Mouse (Mus musculus): ENCODE results near the gene Insc. TPM values are rescaled to one million over a fixed set of nuclear protein-coding genes. Genes with fewer than 3 reads are reported as not detected.

The Insc gene
- polyA plus RNA-seq, 1 experiment from 2014 or later: 1.7 TPM

DNA sequence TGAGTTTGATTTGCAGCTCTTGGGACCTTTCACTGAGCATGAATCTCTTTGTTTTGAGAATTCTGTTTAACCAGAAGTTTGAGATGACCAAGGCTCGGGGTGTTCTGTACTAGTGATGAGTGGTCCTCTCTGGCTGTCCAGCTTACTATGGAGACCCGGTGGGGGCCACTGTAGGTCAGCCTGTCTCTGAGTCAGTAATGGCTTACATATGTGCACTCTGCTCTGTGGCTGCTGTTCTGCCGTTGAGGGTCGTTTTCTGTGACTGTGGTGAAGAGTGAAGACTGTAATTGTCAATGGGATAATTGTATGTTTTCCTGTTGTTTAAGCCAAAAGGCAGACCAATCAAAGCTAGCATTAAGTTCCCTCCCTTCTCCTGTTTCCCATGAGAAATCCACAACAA lies 30.3 kb downstream of the Insc start:
- no peaks in the 10 kb centered on the region for H3K27me3 ChIP-seq (ENCODE audit: control insufficient read depth, insufficient read depth, low read depth, low read length)
- H3K36me3 ChIP-seq (ENCODE audit: control insufficient read depth, insufficient read depth, low read length): no peaks in the 10 kb centered on the region
- H3K4me2 ChIP-seq (ENCODE audit: low read length): no peak overlapping the region
- no peak for ATAC-seq
- no peak overlapping the region for H3K4me3 ChIP-seq (ENCODE audit: low read depth, low read length)
- no peaks in the 10 kb centered on the region for H3K4me1 ChIP-seq (ENCODE audit: control insufficient read depth, insufficient read depth, low read length)
- H3K9me3 ChIP-seq (replicated peaks; ENCODE audit: control insufficient read depth, low read length, poor library complexity, severe bottlenecking): no peaks in the 10 kb centered on the region
- 79% methylated on average over 4 of the region's 4 CpGs for WGBS
- H3K9ac ChIP-seq (ENCODE audit: low read depth, low read length): no peak overlapping the region
- H3K27ac ChIP-seq (ENCODE audit: low read length): no peak overlapping the region

DNA sequence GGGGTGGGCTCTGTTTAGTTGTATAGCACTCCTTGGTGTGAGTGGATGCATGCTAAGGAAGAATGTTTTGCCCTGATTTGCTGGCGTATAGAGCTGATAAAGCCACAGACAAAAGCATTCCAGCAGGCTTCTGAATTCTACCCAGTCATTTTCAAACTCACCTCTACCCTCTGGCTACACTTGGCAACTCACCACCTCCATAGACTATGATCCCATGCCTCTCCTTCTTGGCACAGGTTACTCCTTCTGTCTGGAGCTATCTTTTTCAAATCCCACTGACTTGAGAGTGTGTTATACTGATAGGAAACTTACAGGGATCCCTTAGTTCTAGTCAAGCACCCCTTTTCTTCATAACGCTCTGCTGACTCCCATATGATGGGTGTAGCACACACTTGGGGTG lies 32.4 kb downstream of the Insc start:
- H3K9me3 ChIP-seq (replicated peaks; ENCODE audit: control insufficient read depth, low read length, poor library complexity, severe bottlenecking): no peaks in the 10 kb centered on the region
- ATAC-seq: no peak
- no peak overlapping the region for H3K4me2 ChIP-seq (ENCODE audit: low read length)
- no peak overlapping the region for H3K27ac ChIP-seq (ENCODE audit: low read length)
- no peaks in the 10 kb centered on the region for H3K27me3 ChIP-seq (ENCODE audit: control insufficient read depth, insufficient read depth, low read depth, low read length)
- H3K4me1 ChIP-seq (ENCODE audit: control insufficient read depth, insufficient read depth, low read length): no peaks in the 10 kb centered on the region
- 78% methylated on average over 2 of the region's 2 CpGs for WGBS
- H3K36me3 ChIP-seq (ENCODE audit: control insufficient read depth, insufficient read depth, low read length): no peaks in the 10 kb centered on the region
- H3K4me3 ChIP-seq (ENCODE audit: low read depth, low read length): no peak overlapping the region
- H3K9ac ChIP-seq (ENCODE audit: low read depth, low read length): no peak overlapping the region

DNA sequence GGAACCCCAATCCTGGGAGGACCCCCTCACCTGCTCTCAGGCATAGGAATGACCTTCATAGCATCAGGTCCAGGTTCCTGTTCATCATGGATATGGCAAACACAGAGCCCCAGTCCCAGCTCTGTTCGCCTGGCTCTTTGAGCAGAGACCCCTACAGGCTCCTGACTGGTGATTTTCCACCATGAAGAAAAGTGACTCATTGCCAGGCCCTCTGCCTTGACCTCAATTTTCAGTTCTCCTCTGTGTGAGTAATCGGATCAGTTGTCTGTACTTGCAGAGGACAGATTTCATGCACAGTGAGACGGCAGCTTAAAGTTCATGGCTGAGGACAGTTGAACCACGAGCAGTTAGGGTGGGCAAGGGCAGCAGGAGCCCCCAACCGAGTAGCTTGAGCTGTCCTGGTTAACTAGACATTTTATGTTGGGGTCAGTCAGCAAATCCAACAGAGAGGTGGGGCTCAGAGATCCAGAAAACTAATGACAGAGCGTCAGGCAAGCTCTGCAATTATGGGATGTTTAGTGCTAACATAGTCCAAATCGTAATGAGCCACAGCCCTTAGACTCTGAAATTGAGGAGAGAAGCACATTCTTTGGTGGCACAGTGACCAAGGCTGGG lies 34.8 kb downstream of the Insc start:
- Histone ChIP-seq H3K9me3 (replicated peaks; ENCODE audit: control insufficient read depth, low read length, poor library complexity, severe bottlenecking) (no peaks in the 10 kb centered on the region), H3K9ac (ENCODE audit: low read depth, low read length) (no peak overlapping the region), H3K4me1 (ENCODE audit: control insufficient read depth, insufficient read depth, low read length) (no peaks in the 10 kb centered on the region), H3K4me3 (ENCODE audit: low read depth, low read length) (no peak overlapping the region), H3K27ac (ENCODE audit: low read length) (no peak overlapping the region), H3K27me3 (ENCODE audit: control insufficient read depth, insufficient read depth, low read depth, low read length) (no peaks in the 10 kb centered on the region), H3K4me2 (ENCODE audit: low read length) (no peak overlapping the region), H3K36me3 (ENCODE audit: control insufficient read depth, insufficient read depth, low read length) (no peaks in the 10 kb centered on the region)
- ATAC-seq: no peak
- 79% methylated on average over 7 of the region's 7 CpGs for WGBS

DNA sequence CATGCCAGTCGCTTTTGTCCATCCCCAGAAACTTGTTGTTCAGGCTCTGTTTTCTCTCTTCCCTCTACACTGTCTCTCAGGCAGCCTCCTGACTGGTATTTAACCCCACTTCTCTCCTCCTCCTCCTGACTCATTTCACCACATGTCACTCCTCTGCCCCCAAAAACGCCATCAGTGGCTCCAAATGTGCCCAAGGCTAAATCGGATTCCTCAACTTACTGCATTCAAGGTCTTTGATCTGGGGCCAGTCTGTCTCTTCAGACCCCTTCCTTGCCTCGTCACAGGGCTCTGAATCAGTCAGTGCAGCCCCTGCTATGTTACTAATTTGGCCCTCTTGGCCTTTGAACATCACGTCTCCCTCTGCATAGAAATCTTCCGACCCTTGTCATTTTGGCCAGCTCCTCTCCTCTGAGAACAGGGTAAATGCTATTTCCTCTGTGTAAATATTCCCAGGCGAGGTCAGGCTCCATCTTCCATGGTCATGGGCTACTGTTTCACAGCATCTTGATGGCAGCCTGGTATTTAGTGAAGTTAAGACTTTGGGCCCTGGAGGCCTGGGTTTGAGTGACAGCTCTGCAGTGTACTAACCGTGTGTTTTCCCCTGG lies 35.7 kb downstream of the Insc start:
- Histone ChIP-seq H3K9me3 (replicated peaks; ENCODE audit: control insufficient read depth, low read length, poor library complexity, severe bottlenecking) (no peaks in the 10 kb centered on the region), H3K4me2 (ENCODE audit: low read length) (no peak overlapping the region), H3K4me1 (ENCODE audit: control insufficient read depth, insufficient read depth, low read length) (no peaks in the 10 kb centered on the region), H3K4me3 (ENCODE audit: low read depth, low read length) (no peak overlapping the region), H3K27ac (ENCODE audit: low read length) (no peak overlapping the region), H3K9ac (ENCODE audit: low read depth, low read length) (no peak overlapping the region), H3K27me3 (ENCODE audit: control insufficient read depth, insufficient read depth, low read depth, low read length) (no peaks in the 10 kb centered on the region), H3K36me3 (ENCODE audit: control insufficient read depth, insufficient read depth, low read length) (no peaks in the 10 kb centered on the region)
- 65% methylated on average over 8 of the region's 8 CpGs for WGBS
- ATAC-seq: no peak

DNA sequence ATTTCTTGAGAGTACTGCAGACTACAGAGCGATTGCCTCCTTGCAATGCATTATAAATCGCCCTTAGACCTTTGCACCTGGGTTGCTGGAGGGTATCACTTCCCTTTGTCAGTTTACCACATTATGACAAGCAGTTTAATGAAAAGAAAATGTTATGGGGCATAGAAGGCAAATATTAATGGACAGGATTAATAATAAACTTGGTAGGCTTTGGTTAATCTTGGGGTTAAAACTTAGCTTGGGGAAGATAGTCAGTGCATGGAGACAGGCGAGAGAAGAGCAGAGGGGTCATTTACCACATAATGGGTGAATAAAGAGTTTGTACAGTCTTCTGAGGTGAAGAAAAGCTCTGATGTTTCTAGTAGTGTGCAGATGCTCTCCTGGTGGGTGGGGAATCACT lies 39.8 kb downstream of the Insc start:
- Histone ChIP-seq H3K9me3 (replicated peaks; ENCODE audit: control insufficient read depth, low read length, poor library complexity, severe bottlenecking) (no peaks in the 10 kb centered on the region), H3K4me3 (ENCODE audit: low read depth, low read length) (no peak overlapping the region), H3K9ac (ENCODE audit: low read depth, low read length) (no peak overlapping the region), H3K4me2 (ENCODE audit: low read length) (no peak overlapping the region), H3K36me3 (ENCODE audit: control insufficient read depth, insufficient read depth, low read length) (no peaks in the 10 kb centered on the region), H3K27me3 (ENCODE audit: control insufficient read depth, insufficient read depth, low read depth, low read length) (no peaks in the 10 kb centered on the region), H3K4me1 (ENCODE audit: control insufficient read depth, insufficient read depth, low read length) (no peaks in the 10 kb centered on the region), H3K27ac (ENCODE audit: low read length) (no peak overlapping the region)
- no peak for ATAC-seq
- 79% methylated on average over 3 of the region's 3 CpGs for WGBS

DNA sequence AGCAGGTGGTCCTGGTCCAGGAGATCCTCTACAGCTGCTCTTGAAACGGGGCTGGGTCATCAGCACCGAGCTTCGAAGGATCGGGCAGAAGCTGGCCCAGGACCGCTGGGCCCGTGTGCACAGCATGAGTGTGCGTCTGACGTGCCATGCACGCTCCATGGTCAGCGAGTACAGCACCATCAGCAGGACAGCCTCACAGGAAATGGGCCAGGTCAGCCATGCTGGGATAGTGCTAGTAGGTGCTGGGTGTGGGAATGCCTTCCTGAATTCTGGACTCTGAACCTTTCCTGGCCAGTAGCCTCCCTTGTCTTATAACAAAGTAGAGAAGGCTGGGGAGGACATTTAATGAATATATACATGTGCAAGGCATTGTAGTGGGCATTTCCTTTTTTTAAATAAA lies 47.6 kb downstream of the Insc start:
- no peaks in the 10 kb centered on the region for H3K27me3 ChIP-seq (ENCODE audit: control insufficient read depth, insufficient read depth, low read depth, low read length)
- H3K36me3 ChIP-seq (ENCODE audit: control insufficient read depth, insufficient read depth, low read length): no peaks in the 10 kb centered on the region
- no peak for ATAC-seq
- H3K4me3 ChIP-seq (ENCODE audit: low read depth, low read length): no peak overlapping the region
- no peaks in the 10 kb centered on the region for H3K4me1 ChIP-seq (ENCODE audit: control insufficient read depth, insufficient read depth, low read length)
- H3K27ac ChIP-seq (ENCODE audit: low read length): no peak overlapping the region
- H3K9me3 ChIP-seq (replicated peaks; ENCODE audit: control insufficient read depth, low read length, poor library complexity, severe bottlenecking): no peaks in the 10 kb centered on the region; the same call in 1 of the 2 replicates
- H3K4me2 ChIP-seq (ENCODE audit: low read length): no peak overlapping the region
- H3K9ac ChIP-seq (ENCODE audit: low read depth, low read length): no peak overlapping the region
- 93% methylated on average over 10 of the region's 10 CpGs for WGBS

DNA sequence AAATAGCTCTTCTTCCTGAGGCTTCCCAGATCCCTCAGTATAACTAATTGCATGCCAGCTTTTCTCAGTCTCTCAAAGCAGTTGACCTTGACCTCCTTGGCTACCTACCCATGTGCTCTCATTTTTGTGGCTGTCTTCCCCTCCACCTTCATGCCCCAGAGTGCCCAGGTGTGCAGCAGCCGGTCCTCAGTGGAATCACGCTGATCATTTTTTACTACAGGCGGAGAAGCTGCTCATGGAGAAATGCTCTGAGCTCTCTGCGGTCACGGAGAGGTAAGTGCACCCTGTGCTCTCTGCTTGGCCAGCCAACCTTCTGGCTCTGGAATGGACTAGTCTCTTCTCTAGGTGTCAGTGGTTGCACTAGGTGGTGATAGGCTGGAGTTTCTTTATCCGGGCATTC lies 48.5 kb downstream of the Insc start:
- Histone ChIP-seq H3K4me3 (ENCODE audit: low read depth, low read length) (no peak overlapping the region), H3K9me3 (replicated peaks; ENCODE audit: control insufficient read depth, low read length, poor library complexity, severe bottlenecking) (no peaks in the 10 kb centered on the region; the same call in 1 of the 2 replicates), H3K27me3 (ENCODE audit: control insufficient read depth, insufficient read depth, low read depth, low read length) (no peaks in the 10 kb centered on the region), H3K4me1 (ENCODE audit: control insufficient read depth, insufficient read depth, low read length) (no peaks in the 10 kb centered on the region), H3K4me2 (ENCODE audit: low read length) (no peak overlapping the region), H3K9ac (ENCODE audit: low read depth, low read length) (no peak overlapping the region), H3K36me3 (ENCODE audit: control insufficient read depth, insufficient read depth, low read length) (no peaks in the 10 kb centered on the region), H3K27ac (ENCODE audit: low read length) (no peak overlapping the region)
- no peak for ATAC-seq
- WGBS: 89% methylated on average over 6 of the region's 6 CpGs

DNA sequence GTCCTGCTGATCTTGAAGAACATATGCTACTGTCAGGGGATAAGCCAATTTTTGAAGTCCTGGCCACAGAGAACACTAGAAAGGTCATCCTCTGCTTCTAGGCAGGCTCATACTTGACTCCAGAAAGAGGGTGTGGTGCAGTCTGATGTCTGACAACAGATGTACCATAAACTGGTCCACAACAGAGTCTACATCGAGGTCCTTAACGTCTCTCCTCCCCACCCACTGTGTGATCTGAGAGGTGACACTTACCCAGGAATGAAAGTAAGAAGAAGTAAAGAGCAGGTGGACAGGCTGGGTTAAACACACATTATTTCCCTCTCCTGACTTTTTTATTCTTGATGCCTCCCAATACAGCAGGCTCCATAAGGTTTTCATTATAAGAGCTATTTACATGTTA lies 50.9 kb downstream of the Insc start:
- 94% methylated on average over 2 of the region's 2 CpGs for WGBS
- no peaks in the 10 kb centered on the region; the same call in 1 of the 2 replicates for H3K9me3 ChIP-seq (replicated peaks; ENCODE audit: control insufficient read depth, low read length, poor library complexity, severe bottlenecking)
- H3K4me3 ChIP-seq (ENCODE audit: low read depth, low read length): no peak overlapping the region
- no peaks in the 10 kb centered on the region for H3K4me1 ChIP-seq (ENCODE audit: control insufficient read depth, insufficient read depth, low read length)
- H3K9ac ChIP-seq (ENCODE audit: low read depth, low read length): no peak overlapping the region
- no peak overlapping the region for H3K27ac ChIP-seq (ENCODE audit: low read length)
- no peak for ATAC-seq
- H3K4me2 ChIP-seq (ENCODE audit: low read length): no peak overlapping the region
- H3K36me3 ChIP-seq (ENCODE audit: control insufficient read depth, insufficient read depth, low read length): no peaks in the 10 kb centered on the region
- H3K27me3 ChIP-seq (ENCODE audit: control insufficient read depth, insufficient read depth, low read depth, low read length): no peaks in the 10 kb centered on the region

DNA sequence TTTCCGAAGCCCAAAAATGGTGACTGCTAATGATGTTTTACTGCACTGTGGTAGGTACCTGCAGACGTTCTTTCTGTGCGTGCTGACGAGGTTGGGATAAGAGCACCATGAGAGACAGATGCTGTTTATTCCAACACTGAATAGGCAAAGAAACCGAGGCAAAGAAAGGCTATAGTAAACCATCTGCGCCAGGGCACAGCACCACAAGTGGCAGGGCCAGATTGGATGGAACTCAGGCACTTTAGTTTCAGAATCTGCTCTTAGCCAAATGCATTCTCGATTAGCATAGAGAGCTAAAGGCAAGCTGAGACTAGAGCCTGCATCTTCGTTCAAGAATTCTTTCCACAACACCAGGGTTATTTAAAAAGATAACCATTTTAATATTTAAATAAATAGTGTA lies 59.1 kb downstream of the Insc start:
- H3K4me1 ChIP-seq (ENCODE audit: control insufficient read depth, insufficient read depth, low read length): no peaks in the 10 kb centered on the region
- no peak overlapping the region for H3K9ac ChIP-seq (ENCODE audit: low read depth, low read length)
- no peak overlapping the region for H3K4me3 ChIP-seq (ENCODE audit: low read depth, low read length)
- no peaks in the 10 kb centered on the region for H3K36me3 ChIP-seq (ENCODE audit: control insufficient read depth, insufficient read depth, low read length)
- no peak overlapping the region for H3K4me2 ChIP-seq (ENCODE audit: low read length)
- H3K9me3 ChIP-seq (replicated peaks; ENCODE audit: control insufficient read depth, low read length, poor library complexity, severe bottlenecking): no peaks in the 10 kb centered on the region
- no peak overlapping the region for H3K27ac ChIP-seq (ENCODE audit: low read length)
- ATAC-seq: no peak
- H3K27me3 ChIP-seq (ENCODE audit: control insufficient read depth, insufficient read depth, low read depth, low read length): no peaks in the 10 kb centered on the region
- 77% methylated on average over 8 of the region's 8 CpGs for WGBS
